Mouse (Mus musculus): ENCODE measurements around the gene Tbc1d8b. TPM values are rescaled to one million over a fixed set of nuclear protein-coding genes. Genes with fewer than 3 reads are reported as not detected.

Gene Tbc1d8b
- polyA plus RNA-seq, 1 experiment, result 6.1 TPM

DNA sequence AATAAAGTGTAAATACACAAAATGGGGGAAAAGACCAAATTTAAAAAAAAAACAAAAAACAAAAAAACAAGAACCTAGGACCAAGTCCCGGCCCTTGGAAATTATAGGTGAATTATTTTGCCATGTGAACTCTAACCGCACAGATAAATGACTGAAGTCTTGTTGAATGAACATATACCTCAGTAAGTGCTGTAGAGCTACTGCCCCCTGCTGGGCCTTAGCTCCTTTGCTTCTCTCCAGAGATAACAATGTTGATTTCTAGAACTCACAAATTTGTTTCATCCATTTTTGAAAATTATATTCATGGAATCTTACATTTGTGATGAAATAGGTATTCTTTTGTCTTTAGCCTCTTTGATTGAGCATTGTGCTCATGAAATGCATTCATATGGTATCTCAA, 77.8 kb downstream of the Tbc1d8b start:
- no peak overlapping the region for H3K27ac ChIP-seq (replicated peaks; ENCODE audit: low read depth, low read length)
- no peaks in the 10 kb centered on the region for H3K4me1 ChIP-seq (ENCODE audit: control insufficient read depth, insufficient read depth, insufficient read length, low read length)

GRCm38 (mm10) chrX:139769975-139770637, 85.3 kb downstream of the Tbc1d8b start:
- no peak overlapping the region for H3K4me3 ChIP-seq (ENCODE audit: insufficient read depth, low read depth, low read length)
- no peaks in the 10 kb centered on the region for H3K4me1 ChIP-seq (ENCODE audit: control insufficient read depth, insufficient read depth, insufficient read length, low read length)
- H3K27ac ChIP-seq (replicated peaks; ENCODE audit: low read depth, low read length), result no peak overlapping the region

More for the DNA sequence above, 77.8 kb downstream of the Tbc1d8b start:
- H3K4me3 ChIP-seq (ENCODE audit: insufficient read depth, low read depth, low read length), result no peak overlapping the region

GRCm38 (mm10) chrX:139774309-139775083, 89.7 kb downstream of the Tbc1d8b start:
- Histone ChIP-seq H3K27ac (replicated peaks; ENCODE audit: low read depth, low read length) (no peak overlapping the region), H3K4me3 (ENCODE audit: insufficient read depth, low read depth, low read length) (no peak overlapping the region), H3K4me1 (ENCODE audit: control insufficient read depth, insufficient read depth, insufficient read length, low read length) (no peaks in the 10 kb centered on the region)

DNA sequence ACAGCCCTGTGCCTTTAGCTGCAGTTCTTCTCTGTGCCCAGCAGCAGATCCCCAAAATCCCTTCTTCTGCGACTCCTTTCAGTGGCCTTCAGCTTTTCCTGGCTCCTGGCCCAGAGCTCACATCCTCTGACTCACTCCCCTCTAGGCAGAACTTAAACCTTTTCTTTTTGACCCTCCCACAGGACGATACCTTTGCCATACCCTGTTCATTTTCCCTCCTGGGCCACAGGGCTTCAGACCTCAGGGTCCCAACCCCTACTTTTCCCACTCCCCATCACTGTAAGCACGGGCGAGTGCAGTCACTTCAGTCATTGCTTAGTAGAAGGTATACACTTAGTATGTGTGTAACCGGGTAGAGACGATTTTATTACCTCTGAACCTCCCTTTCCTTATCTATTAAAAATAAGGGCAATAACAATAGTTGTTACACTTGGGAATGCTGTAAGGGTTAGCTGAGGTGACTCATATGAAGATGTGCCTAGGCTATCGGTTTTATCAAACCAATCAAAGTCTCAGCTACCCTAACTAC, 90.4 kb downstream of the Tbc1d8b start:
- Histone ChIP-seq H3K4me3 (ENCODE audit: insufficient read depth, low read depth, low read length) (no peak overlapping the region), H3K27ac (replicated peaks; ENCODE audit: low read depth, low read length) (no peak overlapping the region), H3K4me1 (ENCODE audit: control insufficient read depth, insufficient read depth, insufficient read length, low read length) (no peaks in the 10 kb centered on the region)

DNA sequence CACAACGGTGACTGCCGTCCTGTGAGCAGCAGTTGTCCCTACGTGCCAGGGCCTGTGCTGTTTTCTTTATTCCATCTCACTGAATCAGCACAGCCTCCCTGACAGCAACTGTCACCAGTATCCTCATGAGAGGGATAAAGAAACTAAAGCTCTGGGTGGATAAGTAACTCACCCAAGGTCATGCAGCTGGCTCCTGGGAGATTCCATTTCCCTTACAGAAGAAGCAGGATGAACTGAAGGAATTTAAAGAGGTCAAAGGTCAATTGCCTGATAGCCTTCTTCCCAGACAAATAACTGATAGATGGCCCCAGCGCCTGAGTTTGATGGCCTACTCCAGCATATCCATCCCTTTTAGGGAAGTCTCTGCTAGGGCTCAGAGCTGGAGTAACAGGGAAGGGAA, 92.6 kb downstream of the Tbc1d8b start:
- Histone ChIP-seq H3K4me1 (ENCODE audit: control insufficient read depth, insufficient read depth, insufficient read length, low read length) (no peaks in the 10 kb centered on the region), H3K4me3 (ENCODE audit: insufficient read depth, low read depth, low read length) (no peak overlapping the region), H3K27ac (replicated peaks; ENCODE audit: low read depth, low read length) (no peak overlapping the region)

DNA sequence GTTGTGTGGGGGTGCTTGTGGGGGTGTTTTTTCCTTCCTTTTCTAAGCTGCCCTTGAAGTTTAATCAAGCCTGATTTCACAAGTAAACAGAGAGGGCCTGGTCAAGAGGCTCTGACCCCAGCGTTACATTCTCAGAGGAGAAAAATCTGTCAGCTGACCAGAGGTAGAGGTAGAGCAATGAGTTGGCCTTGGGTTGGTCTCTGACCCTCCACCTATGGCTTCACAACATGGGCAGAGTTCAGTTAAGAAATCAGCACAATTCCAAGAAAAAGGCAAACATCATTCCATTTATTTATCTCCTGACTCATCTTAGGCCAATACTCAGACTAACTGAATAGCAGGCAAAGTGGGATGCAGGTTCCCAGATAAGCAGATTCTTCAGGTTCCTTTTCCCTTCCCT, 94.1 kb downstream of the Tbc1d8b start:
- no peaks in the 10 kb centered on the region for H3K4me1 ChIP-seq (ENCODE audit: control insufficient read depth, insufficient read depth, insufficient read length, low read length)
- H3K4me3 ChIP-seq (ENCODE audit: insufficient read depth, low read depth, low read length), result no peak overlapping the region
- H3K27ac ChIP-seq (replicated peaks; ENCODE audit: low read depth, low read length), result no peak overlapping the region

GRCm38 (mm10) chrX:139779401-139779800, 94.6 kb downstream of the Tbc1d8b start:
- H3K27ac ChIP-seq (replicated peaks; ENCODE audit: low read depth, low read length), result no peak overlapping the region
- no peaks in the 10 kb centered on the region for H3K4me1 ChIP-seq (ENCODE audit: control insufficient read depth, insufficient read depth, insufficient read length, low read length)
- H3K4me3 ChIP-seq (ENCODE audit: insufficient read depth, low read depth, low read length), result no peak overlapping the region

DNA sequence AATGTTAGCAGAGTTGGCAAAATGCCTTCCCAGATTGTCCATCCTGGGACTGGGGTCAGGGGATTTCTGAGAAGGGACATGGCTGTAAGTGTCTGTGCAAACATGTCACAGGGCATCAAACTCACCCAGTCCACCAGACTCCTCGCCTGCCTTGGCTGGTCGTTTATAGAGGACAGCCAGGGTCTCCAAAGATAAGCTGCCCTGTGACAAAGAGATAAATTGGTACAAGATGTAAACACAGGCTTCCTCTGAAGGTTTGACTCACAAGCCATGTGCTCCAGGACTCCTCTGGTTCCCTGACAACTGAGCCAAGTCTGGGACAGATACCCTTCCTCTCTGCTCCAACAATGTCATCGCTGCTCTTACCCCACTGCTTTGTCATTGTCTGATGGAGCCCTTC, 96.2 kb downstream of the Tbc1d8b start:
- H3K4me3 ChIP-seq (ENCODE audit: insufficient read depth, low read depth, low read length), result no peak overlapping the region
- no peak overlapping the region for H3K27ac ChIP-seq (replicated peaks; ENCODE audit: low read depth, low read length)
- H3K4me1 ChIP-seq (ENCODE audit: control insufficient read depth, insufficient read depth, insufficient read length, low read length), result no peaks in the 10 kb centered on the region

DNA sequence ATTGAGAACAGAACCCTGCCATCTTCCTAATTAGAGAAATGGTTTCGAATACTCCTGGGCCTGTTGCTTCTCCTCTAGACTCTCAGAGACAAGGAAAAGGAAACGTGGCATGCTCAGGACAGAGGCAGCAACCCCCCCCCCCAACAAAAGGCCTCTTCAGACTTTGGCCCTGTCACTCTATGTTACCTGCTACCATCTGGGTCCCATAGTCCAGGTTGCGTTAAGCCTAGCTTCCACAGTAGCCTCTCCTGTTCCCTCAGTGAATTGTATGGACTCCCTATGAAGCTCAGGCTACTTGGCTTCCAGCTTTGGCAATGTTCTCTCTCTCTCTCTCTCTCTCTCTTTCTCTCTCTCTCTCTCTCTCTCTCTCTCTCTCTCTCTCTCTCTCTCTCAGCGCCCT, 96.8 kb downstream of the Tbc1d8b start:
- H3K27ac ChIP-seq (replicated peaks; ENCODE audit: low read depth, low read length), result no peak overlapping the region
- H3K4me1 ChIP-seq (ENCODE audit: control insufficient read depth, insufficient read depth, insufficient read length, low read length), result no peaks in the 10 kb centered on the region
- H3K4me3 ChIP-seq (ENCODE audit: insufficient read depth, low read depth, low read length), result no peak overlapping the region

DNA sequence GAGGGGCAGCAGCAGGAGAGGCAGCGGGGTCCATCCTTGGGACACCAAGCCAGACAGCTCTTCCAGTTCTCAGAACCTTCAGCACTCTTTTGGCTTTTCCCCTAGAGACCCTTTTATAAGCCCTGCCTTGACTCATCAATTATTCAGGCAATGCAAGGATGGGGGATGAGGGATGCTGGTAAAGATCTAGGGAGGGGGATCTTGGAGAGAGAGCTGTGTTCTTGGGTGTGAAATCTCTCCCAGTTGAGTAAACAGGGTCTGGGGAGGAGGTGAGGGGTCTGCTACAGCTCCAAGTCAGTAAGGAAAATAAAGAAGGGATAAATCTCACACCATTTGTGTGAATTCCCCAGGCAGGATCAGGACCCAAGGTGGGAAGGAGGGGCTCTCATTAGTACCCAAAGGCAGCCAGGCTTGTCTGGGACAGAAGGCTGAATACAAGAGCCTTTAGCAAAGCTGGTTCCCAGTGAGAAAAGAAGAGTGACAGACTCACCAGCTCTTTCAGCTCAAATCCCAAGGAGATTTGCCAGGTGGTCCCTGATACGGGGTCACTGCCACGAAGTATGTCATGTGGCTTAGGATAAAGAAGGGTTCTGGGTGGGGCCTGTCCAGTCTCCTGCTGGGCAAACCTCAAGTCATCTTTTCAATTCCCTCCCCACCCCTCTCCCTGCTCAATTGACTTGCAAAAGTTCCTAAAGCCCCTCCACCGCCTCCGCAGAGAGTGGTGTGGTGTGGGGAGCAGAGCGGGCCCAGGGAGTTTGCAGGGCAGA, 97.7 kb downstream of the Tbc1d8b start, which contains the start of gene Ripply1:
Gene Ripply1, minus strand, starts transcription at position 76 of the 767 bp plus-strand sequence.
- Histone ChIP-seq H3K4me3 (ENCODE audit: insufficient read depth, low read depth, low read length) (no peak within 1 kb of the TSS), H3K4me1 (ENCODE audit: control insufficient read depth, insufficient read depth, insufficient read length, low read length) (no peaks in the 10 kb centered on the region), H3K27ac (replicated peaks; ENCODE audit: low read depth, low read length) (no peak within 1 kb of the TSS)

DNA sequence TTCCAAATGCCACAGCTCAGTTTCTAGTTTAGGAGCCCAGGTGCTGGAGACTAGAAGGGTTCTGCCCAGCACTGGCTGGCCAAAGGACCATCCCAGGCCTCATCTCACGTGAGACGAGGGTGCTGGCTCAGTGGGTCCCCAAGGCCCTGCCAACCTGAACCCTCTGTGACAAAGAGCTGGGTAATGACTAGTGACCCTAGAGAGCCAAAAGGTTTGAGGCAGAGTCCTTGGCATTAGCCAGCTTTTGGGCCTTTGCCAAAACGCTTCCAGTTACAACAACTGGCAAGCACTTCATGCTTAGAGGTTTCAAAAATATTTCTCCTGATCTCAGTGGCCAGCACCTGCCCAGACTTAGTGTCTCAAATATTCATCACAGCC, 98.2 kb downstream of the Tbc1d8b start:
- no peak overlapping the region for H3K27ac ChIP-seq (replicated peaks; ENCODE audit: low read depth, low read length)
- no peaks in the 10 kb centered on the region for H3K4me1 ChIP-seq (ENCODE audit: control insufficient read depth, insufficient read depth, insufficient read length, low read length)

GRCm38 (mm10) chrX:139785764-139786163, 101.0 kb downstream of the Tbc1d8b start:
- no peaks in the 10 kb centered on the region for H3K4me1 ChIP-seq (ENCODE audit: control insufficient read depth, insufficient read depth, insufficient read length, low read length)
- no peak overlapping the region for H3K4me3 ChIP-seq (ENCODE audit: insufficient read depth, low read depth, low read length)
- H3K27ac ChIP-seq (replicated peaks; ENCODE audit: low read depth, low read length), result no peak overlapping the region

More for the DNA sequence above, 98.2 kb downstream of the Tbc1d8b start:
- no peak overlapping the region for H3K4me3 ChIP-seq (ENCODE audit: insufficient read depth, low read depth, low read length)

GRCm38 (mm10) chrX:139794072-139794845, 109.5 kb downstream of the Tbc1d8b start:
- no peaks in the 10 kb centered on the region for H3K4me1 ChIP-seq (ENCODE audit: control insufficient read depth, insufficient read depth, insufficient read length, low read length)
- no peak overlapping the region for H3K4me3 ChIP-seq (ENCODE audit: insufficient read depth, low read depth, low read length)
- no peak overlapping the region for H3K27ac ChIP-seq (replicated peaks; ENCODE audit: low read depth, low read length)

GRCm38 (mm10) chrX:139796037-139796436, 111.2 kb downstream of the Tbc1d8b start:
- H3K27ac ChIP-seq (replicated peaks; ENCODE audit: low read depth, low read length), result no peak overlapping the region
- no peak overlapping the region for H3K4me3 ChIP-seq (ENCODE audit: insufficient read depth, low read depth, low read length)
- H3K4me1 ChIP-seq (ENCODE audit: control insufficient read depth, insufficient read depth, insufficient read length, low read length), result no peaks in the 10 kb centered on the region; the same call in 1 of the 2 replicates

Data from brown adipose tissue, adult 24 weeks (tissue).